In the genomic region with DNA sequence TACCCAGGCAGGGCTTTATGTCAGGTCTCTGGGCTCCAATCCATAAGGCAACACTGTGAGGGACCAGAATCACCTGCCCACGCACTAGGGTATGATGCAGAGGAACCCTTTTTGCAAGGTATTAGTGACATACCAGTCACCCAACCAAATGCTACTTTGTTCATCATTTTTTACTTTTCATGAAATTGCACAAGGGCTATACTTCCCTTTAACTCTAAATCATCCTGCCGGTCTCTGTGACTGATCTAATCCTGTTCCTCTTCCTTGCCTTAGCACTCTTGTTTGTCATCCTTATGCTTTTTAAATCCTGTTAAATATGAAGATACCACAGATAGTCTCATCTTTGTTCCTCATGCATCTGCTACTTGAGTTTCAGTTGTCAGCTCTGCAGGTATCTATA, we compare ENCODE assay signal across 26 mouse cellular contexts.
"Had no signal": no experiment of that assay in that cellular context is flagged by ENCODE, and none has a peak within 500 bp of the region (broad histone marks: within the 10 kb centered on the region; RNA-seq: fewer than 3 reads in every experiment).

No protein-coding gene starts in this region.

- H3K9ac ChIP-seq: heart, embryonic 12.5 days; hindbrain, embryonic 12.5 days; hindbrain, embryonic 15.5 days; kidney, embryonic 15.5 days; limb, embryonic 12.5 days had no signal

- H3K9me3 ChIP-seq: heart, embryonic 10.5 days; heart, embryonic 12.5 days; hindbrain, embryonic 10.5 days; hindbrain, embryonic 12.5 days; hindbrain, embryonic 15.5 days; kidney, embryonic 15.5 days; limb, embryonic 10.5 days; limb, embryonic 12.5 days had no signal

- H3K4me2 ChIP-seq: heart, embryonic 12.5 days; hindbrain, embryonic 12.5 days; hindbrain, embryonic 15.5 days; kidney, embryonic 15.5 days; limb, embryonic 12.5 days; liver, embryonic 11.5 days had no signal

- H3K27ac ChIP-seq: gastrocnemius, adult 2 months; heart, embryonic 10.5 days; hindbrain, embryonic 10.5 days; hindbrain, embryonic 12.5 days; hindbrain, embryonic 15.5 days; hindbrain, postnatal 0 days; kidney, embryonic 15.5 days; kidney, postnatal 0 days; layer of hippocampus, adult 2 months; left cerebral cortex, adult 2 months; limb, embryonic 10.5 days; limb, embryonic 12.5 days had no signal

- H3K36me3 ChIP-seq: heart, embryonic 10.5 days; heart, embryonic 12.5 days; hindbrain, embryonic 10.5 days; hindbrain, embryonic 12.5 days; kidney, embryonic 15.5 days; limb, embryonic 10.5 days; limb, embryonic 12.5 days had no signal

- H3K27me3 ChIP-seq: heart, embryonic 12.5 days; hindbrain, embryonic 12.5 days; hindbrain, embryonic 15.5 days; kidney, embryonic 15.5 days; limb, embryonic 12.5 days had no signal

- ATAC-seq: hindbrain, postnatal 0 days; intestine, embryonic 16.5 days had no signal

- H3K4me3 ChIP-seq: gastrocnemius, adult 2 months; heart, embryonic 10.5 days; heart, embryonic 12.5 days; hindbrain, embryonic 10.5 days; hindbrain, embryonic 12.5 days; hindbrain, embryonic 15.5 days; kidney, embryonic 15.5 days; layer of hippocampus, adult 2 months; left cerebral cortex, adult 2 months; limb, embryonic 10.5 days; limb, embryonic 12.5 days had no signal

- H3K4me1 ChIP-seq: heart, embryonic 10.5 days; heart, embryonic 12.5 days; hindbrain, embryonic 10.5 days; hindbrain, embryonic 12.5 days; hindbrain, embryonic 15.5 days; kidney, embryonic 15.5 days; limb, embryonic 10.5 days; limb, embryonic 12.5 days had no signal

- DNase-seq: gastrocnemius, adult 2 months; gastrocnemius, postnatal 10 days; gastrocnemius, postnatal 25 days; heart, adult 11 months; heart, postnatal 10 days; heart, postnatal 4 days; kidney, adult 11 months; kidney, adult 2 months; kidney, adult 9 months; kidney, postnatal 14 days; kidney, postnatal 36 days; liver had no signal
